Mouse (Mus musculus): Measurements from ENCODE around the gene Cmah. TPM values are rescaled to one million over a fixed set of nuclear protein-coding genes. Genes with fewer than 3 reads are reported as not detected.

Cmah gene
- polyA plus RNA-seq, 1 experiment, result 0.10 TPM

DNA sequence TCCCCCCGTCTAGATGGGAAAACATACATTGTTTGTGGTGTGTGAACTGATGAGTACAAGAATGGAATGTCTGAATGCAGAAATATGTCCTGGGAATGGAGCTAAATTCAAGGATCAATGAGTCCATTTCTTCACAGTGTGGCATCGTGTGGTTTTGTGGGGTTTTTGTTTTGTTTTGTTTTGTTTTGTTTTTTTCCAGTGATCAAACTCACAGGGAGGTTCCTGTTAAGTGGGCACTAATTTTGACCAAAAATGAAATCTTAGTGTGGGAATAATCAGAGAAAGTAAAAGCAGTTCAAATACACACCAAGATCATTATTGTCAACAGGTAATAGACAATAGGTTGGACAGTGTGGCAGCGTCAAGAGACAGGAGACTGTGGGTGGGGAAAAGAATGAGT, 174.7 kb downstream of the Cmah start:
- DNase-seq (ENCODE audit: extremely low spot score in 1 of 2, low spot score in 1 of 2), result no peak

DNA sequence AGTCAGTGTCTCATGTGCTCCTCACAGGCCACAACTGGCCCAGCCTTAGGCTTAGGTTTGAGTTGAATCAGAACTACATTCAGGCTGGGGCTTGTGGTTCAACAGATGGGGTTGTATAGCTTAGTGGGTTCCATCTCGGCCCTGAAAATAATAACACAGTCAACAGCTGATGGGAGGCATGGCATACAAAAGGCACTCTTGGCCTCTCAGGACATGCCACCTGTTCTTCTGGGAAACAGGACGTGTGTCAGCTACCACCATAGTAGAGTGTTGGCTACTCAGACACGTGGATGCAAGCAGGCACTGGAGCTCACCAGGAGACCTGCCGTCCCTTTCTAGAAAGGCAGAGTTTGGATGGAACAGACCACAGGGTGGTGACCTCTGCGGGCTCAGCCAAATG, 178.6 kb downstream of the Cmah start:
- no peak for DNase-seq (ENCODE audit: extremely low spot score in 1 of 2, low spot score in 1 of 2)

DNA sequence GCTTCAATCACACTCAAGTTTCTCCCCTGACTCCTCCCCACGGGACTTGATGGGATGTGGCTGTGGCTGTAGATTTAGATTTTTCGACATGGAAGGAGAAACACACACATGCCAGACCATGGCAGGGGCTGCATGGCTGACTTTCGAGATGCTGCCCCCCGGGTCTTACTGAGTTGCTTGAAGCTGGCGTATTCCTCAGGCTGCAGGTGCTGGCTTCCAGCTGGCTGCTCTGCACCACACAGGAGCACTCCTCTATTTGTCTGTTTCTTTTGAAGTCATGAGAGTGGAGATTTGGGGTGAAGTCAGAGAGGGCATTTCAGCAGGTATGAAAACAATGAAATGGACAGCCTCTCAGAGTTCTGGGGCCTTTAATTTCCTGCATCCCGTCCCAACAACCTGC, 180.0 kb downstream of the Cmah start:
- no peak for DNase-seq (ENCODE audit: extremely low spot score in 1 of 2, low spot score in 1 of 2)

DNA sequence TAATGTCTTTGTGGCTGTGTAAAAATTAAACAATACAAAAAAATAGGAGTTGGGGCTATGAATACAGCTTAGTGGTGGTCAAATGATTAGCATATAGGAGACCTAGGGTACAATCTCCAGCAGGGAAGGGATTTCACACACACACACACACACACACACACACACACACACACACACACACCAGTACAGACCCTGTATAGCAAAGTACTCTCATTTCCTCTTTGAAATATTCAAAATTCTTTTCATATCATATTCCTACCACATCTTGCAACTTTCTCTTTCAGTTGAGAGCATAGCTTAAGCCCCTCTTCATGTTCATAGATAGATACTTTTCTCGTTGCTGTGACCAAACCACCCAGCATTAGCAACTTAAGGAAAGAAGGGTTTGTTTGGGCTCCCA, 181.7 kb downstream of the Cmah start:
- DNase-seq (ENCODE audit: extremely low spot score in 1 of 2, low spot score in 1 of 2), result no peak

DNA sequence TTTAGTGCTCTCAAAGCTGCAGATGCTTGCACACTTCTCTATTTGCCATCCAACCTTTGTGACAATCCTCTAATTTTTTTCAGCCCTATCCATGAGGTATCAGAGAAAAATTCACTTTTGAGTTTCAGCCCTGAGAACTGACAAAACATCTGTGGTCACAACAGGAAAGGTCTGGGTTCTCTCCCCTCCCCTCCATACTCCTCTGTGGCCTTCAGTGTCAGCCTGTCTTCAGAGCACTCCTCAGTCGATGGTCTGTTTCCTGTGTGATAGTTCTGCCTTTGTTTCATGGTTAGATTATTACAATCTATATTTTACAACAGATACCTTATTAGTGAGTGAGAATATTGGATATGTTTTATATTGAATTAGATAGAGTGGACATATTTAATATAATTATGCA, 184.2 kb downstream of the Cmah start:
- DNase-seq (ENCODE audit: extremely low spot score in 1 of 2, low spot score in 1 of 2), result no peak

DNA sequence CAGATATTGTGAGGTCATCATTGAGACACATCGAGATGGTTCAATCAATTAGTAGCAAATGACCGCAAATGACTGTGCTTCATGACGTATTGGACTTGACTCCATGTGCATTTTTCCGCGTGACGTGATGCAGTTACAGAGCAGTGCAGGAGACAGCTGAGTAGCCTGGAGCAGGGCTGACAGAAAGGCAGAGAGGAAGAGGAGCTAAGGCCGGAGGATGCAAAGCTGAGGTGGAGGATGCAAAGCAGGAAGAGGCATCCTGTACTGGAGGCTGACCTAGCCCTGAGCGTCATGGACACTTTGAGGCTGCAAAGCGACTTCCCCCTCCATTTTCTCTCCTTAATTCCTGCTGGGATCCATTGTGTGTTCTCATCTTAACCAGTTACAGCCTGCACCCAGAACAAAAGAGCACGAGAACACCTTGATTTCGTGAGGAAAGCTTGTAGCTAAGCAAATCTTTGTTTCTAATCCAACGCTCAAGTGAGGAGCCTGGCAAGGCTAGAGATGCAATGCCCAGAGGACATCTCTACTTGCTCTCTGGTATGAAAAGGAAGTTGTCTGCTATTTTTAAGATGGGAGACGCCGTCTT, 184.8 kb downstream of the Cmah start:
- DNase-seq (ENCODE audit: extremely low spot score in 1 of 2, low spot score in 1 of 2), result no peak

DNA sequence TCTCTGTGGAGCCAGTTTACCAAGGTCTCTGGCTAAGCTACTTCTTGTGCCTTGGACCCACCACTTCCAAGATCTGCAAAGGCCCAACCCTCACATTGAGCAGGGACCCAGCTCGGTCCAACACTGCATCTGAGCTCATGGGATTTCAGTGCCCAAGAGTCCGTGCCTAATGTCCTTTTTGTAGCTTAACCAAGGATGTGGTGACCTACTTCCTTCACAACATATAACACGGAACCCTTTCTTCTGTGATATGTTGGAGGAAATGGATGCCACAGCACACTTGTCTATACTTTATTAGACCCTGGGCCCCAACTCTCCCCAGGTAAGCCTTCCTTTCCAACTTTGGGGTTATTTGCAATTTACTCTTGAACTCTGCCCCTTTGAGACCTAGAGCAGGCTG, 186.5 kb downstream of the Cmah start:
- DNase-seq (ENCODE audit: extremely low spot score in 1 of 2, low spot score in 1 of 2), result no peak

DNA sequence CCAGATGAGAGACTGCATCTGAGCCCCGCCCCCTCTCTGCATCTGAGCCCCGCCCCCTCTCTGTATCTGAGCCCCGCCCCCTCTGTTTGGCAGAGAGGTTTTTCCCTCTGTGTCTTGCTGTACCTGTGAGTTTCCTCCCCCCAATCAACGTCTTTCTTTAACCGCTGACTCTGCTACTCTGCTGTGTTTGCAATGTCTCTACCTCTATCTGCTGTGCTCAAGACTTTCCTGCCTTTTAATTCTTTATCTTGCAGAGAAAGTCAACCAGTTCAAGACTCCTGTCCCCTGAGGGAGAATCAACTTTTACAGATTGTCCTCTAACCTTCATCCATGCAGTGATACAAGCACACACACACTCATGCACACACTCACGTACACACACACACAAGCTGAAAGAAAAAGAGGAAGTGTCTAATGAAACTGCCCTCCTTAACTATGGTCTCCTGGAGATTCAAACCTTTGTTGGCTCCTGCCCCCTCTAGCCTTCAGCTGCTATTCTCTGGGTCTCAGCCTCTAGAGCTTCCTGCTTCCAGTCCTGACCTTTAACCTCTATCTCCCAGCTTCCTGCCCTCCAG, 188.0 kb downstream of the Cmah start:
- no peak for DNase-seq (ENCODE audit: extremely low spot score in 1 of 2, low spot score in 1 of 2)

DNA sequence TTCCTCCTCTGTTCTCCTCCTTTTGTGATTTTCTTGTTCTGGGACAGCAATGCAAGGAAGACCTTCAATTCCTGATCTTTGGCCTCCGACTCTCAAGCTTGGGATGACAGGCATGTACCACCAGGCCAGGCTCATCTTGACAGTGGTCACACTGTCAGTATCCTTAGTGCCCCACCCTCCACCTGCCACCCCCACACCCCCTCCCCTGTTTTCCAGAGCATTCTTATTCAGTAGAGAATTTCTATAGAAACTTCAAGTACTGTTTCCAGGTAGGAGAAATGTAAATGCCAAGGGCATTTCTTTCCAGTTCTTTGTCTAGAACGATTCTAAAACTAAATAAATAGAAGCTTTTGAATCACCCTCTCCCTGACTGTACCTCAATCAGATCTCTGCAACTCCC, 190.6 kb downstream of the Cmah start:
- no peak for DNase-seq (ENCODE audit: extremely low spot score in 1 of 2, low spot score in 1 of 2)

DNA sequence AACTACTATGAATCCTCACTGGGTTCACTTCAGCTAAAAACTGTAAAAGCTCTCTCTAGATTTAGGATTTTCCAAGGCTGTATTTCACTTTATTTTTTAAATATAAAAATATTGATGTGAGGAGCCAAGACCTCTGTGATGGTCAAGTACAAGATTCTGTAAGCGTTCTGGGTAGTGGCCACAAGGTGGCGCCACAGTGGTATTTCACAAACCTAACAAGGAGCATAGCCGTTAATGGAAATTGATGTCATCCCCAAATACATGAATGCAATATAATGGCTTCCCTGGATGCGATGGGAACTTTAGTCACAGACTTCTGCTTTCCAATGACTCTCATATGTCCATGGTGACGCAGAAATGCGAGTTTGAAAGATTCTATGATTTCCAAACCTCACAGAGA, 191.7 kb downstream of the Cmah start:
- peak in 1 of 2 experiments; percentile 67 for DNase-seq (ENCODE audit: extremely low spot score in 1 of 2, low spot score in 1 of 2)

DNA sequence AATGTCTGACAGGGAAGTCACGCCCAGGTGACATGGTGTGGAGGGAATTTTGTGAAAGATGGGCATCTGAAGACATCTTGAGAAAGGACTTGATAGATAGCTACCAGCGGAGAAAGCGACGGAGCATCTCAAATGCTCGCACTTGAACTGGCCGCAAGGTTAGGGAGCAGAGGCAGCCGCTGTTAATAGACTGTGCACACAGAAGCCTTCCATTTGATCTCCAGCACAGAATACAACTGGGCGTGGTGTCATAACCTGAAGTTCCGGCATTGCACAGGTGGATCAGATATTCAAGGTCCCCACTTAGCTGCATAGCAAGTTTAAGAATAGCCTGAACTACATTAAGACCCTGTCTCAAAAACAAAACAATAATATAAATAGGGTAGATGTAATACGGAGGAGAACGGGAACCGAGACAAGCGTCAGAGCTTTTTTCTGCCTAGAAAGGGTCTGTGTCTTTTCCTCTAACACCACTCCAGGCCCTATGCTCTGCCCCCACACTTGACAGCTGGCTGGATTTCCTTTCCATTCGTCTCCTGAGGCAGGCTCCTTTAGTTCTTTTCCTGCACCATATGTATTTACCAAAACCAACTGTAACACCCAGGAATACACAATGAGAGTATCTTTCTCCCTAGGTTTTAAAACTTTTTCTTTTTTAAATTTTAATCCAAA, 192.9 kb downstream of the Cmah start:
- DNase-seq (ENCODE audit: extremely low spot score in 1 of 2, low spot score in 1 of 2), result no peak

DNA sequence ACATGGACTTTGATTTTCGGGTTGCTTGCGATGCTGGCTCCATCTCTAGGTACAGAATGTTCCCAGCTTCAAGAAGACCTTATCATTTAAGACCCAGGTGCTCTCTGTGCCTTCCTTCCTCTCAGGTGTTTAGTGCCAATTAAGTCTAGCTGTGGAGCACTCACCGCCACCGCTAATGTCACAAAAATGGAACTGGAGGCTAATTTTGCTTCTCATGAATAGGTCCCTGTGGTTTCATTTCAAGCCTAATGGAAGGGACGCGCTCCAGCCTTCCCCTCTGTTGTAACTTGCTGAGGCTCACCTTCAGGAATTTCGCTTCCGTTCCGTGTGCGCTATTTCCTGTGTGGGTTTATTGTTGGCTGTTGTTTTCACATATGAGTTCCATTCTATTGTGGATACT, 193.6 kb downstream of the Cmah start:
- no peak for DNase-seq (ENCODE audit: extremely low spot score in 1 of 2, low spot score in 1 of 2)

DNA sequence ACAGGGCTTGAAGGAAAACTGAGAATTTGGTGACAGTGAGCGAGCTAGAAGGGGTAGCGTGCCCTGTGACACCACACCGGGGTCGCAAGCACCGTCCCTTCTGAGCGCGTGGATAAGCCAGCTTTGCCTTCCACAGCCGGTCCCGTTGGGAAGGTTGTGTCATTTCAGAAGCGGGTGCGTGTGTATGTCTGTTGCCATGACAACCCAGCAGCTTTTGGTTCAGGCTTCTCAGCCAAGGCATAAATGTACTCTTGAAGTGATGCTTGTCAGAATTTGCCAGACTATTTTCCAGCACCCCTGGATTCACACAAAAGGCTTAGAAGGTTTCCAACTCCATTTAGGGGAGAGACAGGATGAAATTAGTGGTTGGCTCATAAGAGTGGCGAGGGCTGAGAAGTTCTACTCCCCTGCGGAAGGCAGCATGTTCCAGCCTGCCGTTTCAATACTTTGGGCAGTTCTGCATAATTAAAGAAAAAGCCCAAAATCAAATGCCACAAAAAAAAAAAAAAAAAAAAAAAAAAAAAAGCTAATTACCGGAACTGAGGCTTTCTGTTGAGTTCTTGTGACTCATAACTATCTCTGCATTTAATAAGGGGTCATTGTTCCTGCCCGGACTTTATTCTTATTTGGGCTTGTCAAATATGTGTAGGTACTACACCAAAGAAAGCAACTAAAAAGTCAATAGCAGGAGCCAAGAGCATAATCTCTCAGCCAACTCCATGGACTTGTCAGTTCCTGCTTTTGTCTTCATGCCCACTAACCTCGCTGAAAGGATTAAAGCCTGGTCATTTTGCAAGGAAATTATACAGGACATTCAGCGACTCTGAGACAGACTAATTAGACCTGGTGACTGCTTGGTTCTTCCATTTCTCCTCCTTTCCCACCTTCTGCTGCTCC, 194.5 kb downstream of the Cmah start:
- DNase-seq (ENCODE audit: extremely low spot score in 1 of 2, low spot score in 1 of 2), result peak; percentile 81 to 86

DNA sequence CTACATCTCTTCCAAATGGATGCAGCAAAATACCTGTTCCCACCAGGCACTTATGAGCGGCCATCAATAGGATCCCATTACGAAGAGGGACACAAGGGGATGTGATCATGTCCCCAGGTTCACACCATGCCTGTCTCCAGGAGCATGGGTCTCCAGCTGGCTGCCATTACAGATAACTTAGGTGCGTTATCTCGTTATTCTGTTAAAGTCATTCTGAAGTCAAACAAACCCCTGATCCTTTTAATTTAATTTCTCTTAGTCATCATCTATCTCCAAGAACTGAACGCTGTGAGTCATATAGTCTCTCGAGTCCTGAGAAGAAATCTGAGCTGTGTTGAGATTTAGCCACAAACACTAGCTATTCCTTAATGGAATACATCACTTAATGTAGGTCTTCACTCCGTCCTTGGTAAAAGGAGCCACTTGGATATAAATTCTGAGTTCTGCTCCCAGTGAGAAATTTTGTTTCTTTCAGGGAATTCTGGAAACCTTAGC, 195.2 kb downstream of the Cmah start:
- DNase-seq (ENCODE audit: extremely low spot score in 1 of 2, low spot score in 1 of 2), result no peak

DNA sequence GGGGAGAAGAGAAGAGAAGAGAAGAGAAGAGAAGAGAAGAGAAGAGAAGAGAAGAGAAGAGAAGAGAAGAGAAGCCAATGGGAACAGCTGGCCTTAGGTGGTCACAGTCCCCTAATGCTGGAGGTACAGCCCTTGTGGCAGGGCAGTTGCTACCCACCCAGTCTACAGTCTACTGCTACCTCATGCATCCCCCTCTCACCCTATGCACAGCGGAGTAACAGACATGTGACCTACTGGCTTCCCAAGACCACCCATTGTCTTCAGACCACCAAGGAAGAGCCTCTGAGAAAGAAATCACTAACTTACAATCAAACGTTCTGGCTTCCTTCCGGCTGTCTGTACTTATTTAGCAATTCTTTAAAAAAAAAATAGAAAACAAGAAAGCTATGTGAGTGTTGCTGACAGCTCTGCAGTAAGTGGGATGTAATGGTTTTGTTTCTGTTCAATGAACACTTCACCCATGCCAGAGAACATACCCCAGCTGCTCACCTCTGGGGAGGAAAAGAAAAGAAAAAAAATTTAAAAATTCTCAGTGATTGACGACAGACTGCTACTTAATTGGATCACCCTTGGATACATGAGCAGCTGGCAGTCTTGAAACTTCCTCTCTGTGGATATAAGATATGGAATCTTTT, 196.5 kb downstream of the Cmah start:
- DNase-seq (ENCODE audit: extremely low spot score in 1 of 2, low spot score in 1 of 2), result no peak

DNA sequence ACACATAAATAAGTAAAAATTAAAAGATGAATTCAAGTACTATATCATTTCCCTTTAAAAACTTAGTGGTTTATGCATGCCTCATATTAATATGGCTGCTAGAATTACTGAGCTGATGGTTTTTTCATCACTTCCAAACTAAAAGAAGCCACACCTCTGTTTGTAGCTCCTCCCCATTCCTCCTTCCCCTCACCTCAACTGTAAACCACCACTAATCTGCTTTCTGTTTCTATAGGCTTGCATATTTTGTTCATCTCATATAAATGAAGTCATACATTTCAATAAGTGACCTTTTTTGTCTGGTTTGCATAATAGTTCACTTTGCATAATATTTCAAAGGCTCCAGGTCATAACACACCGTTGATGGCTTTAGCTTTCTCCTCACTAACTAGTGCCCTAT, 197.3 kb downstream of the Cmah start:
- no peak for DNase-seq (ENCODE audit: extremely low spot score in 1 of 2, low spot score in 1 of 2)

DNA sequence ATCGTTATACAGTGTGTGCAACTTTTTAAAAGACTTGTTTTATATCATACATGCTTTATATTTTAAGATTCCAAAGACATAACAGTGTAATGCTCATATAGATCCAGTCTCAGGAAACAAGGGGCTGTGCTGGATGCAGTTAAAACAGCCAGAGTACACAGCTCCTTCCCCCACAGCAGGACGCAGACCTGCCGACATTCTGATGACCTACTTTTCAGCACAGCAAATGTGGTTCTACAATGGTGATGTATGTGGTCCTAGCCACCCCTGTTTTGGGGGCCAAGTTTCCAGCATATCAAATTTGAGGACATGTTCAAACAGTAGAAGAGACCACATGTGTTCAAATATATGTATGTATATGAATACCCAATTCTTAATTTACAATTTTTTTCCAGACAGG, 198.3 kb downstream of the Cmah start:
- no peak for DNase-seq (ENCODE audit: extremely low spot score in 1 of 2, low spot score in 1 of 2)

DNA sequence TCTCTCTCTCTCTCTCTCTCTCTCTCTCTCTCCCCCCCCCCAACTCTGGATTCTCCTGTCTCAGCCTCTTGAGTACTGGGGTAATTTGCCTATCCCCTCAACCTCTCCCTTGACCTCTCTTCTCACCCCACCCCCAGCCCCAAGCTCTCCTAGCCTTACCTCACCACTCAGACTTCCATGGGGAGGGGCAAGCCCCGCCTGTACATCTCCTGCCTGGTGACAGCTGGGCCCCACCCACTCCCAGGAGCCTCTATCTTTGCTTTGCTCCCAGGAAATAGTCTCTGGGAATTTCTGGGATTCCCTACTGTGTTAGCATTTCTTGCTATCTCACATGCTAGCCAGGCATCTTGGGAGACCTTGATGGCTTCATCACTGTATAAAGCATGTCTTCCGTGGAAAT, 199.7 kb downstream of the Cmah start:
- no peak for DNase-seq (ENCODE audit: extremely low spot score in 1 of 2, low spot score in 1 of 2)

Data from frontal cortex, adult 2 months (tissue).